Mouse (Mus musculus): ENCODE data around the gene Kcnj14.

Gene Kcnj14

GRCm38 (mm10) chr7:45766764-45767163 lies 57.8 kb downstream of the Kcnj14 start:
- CTCF ChIA-PET: interaction anchor here (0.6 kb wide), 1 partner anchor 48 kb away, joined by 3 read pairs; the partner anchor contains the start of gene Cyth2
